Mouse (Mus musculus): ENCODE data around the gene Ctbs. TPM values are rescaled to one million over a fixed set of nuclear protein-coding genes. Genes with fewer than 3 reads are reported as not detected.

Ctbs gene
- total RNA-seq, 4 experiments from 2014 or later = 6.8 to 11.4 (median 9.0) TPM

DNA sequence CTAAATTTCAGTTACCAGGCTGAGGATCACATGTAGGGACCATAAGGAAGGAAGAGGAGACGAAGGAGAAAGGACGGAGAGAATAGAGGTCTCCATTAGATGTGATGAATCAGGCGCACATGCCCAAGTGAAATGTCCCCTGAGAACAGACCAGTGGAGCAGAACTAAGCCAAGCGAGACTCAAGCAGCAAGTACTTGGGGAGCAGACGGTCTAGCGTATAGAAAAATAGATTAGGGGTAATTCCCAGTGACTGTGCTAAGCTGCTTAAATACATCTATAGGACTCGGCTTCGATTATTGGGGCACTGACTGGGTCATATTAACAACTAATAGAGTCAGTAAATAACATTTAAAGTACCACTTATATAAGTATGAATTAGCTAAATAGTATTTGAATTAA lies 45.3 kb downstream of the Ctbs start:
- no peak for DNase-seq (ENCODE audit: low spot score in 2 of 2)

DNA sequence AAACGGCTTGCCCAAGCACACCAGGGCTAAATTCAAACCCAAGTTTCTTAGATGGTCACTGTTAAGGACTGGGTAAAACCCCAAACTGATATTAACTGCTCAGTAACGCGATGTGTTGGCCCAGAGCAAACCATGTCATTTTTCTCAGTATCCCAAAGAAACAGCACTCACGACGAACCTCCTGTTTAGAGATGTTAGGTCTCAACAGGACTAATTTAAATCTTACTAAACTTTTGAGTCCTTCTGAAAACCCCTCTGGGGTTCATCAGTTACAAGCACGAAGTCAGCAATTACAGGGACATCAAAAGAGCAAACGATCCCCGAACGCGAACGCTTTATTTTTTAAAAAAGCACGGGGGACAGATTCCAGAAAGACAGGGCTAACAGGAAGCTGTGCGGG lies 49.4 kb downstream of the Ctbs start:
- no peak for DNase-seq (ENCODE audit: low spot score in 2 of 2)

- DNase-seq (ENCODE audit: low spot score in 2 of 2) = peak; percentile 22 to 34
Observed at GRCm38 (mm10) chr3:146499431-146500002, 49.9 kb downstream of the Ctbs start, which contains the start of the genes Spata1 and Gng5. Gene Spata1, minus strand, starts transcription at chr3:146499753. Gene Gng5, plus strand, starts transcription at chr3:146499807.

DNA sequence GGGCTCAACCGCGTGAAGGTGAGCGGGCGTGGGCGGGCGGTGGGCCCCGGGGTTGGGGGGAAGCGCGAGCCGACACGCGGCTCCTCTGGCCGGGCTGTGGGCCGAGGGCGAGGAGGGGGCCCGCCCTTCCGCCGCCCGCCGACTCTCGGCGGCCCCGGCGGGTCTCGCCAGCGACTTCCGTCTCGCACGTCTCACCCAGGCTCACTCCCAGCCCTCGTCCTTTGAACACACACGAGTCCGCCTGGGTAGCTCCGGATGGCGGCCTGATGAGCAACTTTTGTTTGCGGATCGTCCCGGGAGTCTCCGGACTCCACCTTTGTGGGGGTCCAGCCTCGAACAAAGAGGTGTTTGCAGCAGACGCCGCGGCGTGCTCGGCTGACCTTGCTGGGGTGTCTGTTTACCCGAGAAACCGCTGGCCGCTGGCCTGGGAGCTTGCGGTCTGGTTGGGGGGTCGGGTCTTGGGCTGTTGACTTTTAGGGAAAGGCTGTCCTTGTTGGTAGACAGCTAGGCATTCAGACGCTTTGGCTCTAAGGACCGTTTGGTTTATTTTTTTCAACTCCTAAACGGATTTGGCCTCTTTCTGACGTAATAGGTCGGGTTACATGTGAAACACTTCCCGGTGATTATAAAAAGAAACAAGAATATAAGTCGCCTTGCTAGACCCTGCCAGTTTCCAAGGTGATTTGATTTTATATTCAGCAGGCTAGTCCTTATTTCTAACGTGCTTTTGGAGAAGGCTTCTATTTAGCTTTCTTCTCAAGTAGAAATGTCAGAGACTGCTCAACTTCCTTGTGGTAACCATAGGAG lies 50.6 kb downstream of the Ctbs start:
- peak; percentile 10 to 13 for DNase-seq (ENCODE audit: low spot score in 2 of 2)

DNA sequence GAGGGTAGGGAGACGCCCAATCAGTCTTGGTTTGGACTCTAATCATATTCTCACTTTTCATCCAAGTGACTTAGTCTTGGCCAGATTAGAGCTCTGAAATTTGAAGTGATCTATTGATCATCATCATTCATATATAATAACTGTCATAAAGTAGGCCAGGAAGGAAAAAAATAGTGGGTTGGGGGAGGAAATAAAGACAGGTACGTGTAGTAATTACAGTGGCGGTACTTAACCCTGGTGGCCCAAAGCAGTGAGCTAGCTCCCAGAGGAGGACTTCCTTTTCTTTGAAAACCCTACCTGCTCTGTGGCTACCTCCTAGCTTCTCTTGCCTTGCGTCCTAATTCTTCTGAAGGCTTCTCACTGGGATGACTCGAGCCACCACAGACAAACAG lies 51.2 kb downstream of the Ctbs start:
- DNase-seq (ENCODE audit: low spot score in 2 of 2) = no peak

DNA sequence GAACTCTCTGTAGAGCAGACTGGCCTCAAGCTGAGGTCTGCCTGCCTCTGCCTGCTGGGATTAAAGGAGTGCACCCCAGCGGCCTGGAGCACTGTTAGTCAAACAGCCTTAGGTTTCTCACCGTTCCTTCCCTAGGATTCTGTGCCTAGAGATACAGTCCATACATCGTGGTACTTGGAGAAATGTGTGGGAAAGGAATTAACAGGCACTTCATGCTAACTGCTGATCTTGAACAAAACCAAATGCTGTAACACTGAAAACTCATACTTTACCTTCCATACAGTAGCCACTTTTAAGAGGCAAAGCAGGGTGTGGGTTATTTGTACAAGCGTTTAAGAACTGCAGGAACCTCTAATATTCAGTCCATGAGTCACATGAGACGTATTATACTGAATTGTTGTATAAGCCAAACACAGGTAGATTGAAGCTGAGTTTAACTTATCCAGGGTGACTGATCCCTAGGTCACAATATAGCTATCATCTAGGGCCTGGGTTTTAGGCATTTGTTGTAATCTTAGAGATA lies 52.1 kb downstream of the Ctbs start:
- DNase-seq (ENCODE audit: low spot score in 2 of 2) = no peak

DNA sequence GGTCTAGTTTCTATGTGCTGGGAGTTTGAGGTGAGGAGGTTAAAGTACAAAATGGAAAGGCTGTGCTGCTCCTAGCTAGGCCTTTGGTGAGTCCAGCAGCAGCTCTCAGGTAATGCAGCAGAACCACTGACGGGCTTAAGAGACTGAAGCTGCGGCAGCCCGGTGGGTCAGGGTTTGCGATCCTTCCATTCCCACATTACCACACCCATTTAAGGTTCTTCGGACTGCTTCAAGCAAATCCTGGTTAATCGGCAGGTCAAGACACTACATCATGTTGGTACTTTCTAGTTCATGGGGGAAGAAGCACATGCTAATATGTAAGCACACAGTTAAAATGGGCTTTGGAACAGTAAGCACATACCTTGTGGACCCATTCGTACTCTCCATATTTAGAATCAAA lies 57.1 kb downstream of the Ctbs start:
- DNase-seq (ENCODE audit: low spot score in 2 of 2) = no peak

Other genes with a start within 250 kb of the Ctbs start
- under 1 TPM; 0.16 to 0.55 (median 0.42) TPM for gene Lpar3, start 228.8 kb upstream of the Ctbs start, total RNA-seq (2022)
- gene Ssx2ip, start 45.2 kb upstream of the Ctbs start, total RNA-seq (2022) = 100 to 1,000 TPM in 3 of 4 experiments, 10 to 100 TPM in 1; 98.2 to 108 (median 102) TPM
- gene Spata1, start 50.0 kb downstream of the Ctbs start, total RNA-seq (2022) = 1 to 10 TPM; 2.4 to 4.3 (median 2.6) TPM
- gene Gng5, start 50.0 kb downstream of the Ctbs start, total RNA-seq (2022) = 10 to 100 TPM; 42.1 to 67.4 (median 54.4) TPM
- gene Rpf1, start 71.6 kb downstream of the Ctbs start, total RNA-seq (2022) = 10 to 100 TPM; 17.6 to 18.8 (median 18.3) TPM
- under 1 TPM; 0.13 to 0.89 (median 0.24) TPM for gene Uox, start 120.6 kb downstream of the Ctbs start, total RNA-seq (2022)
- gene Dnase2b, start 165.8 kb downstream of the Ctbs start, total RNA-seq (2022) = not detected
- under 1 TPM in 1 of 4 experiments, not detected in 3; 0.22 TPM for gene 4930503B20Rik, start 201.5 kb downstream of the Ctbs start, total RNA-seq (2022)
- gene Samd13, start 235.8 kb downstream of the Ctbs start, total RNA-seq (2022) = under 1 TPM in 2 of 4 experiments, not detected in 2; 0.45 to 0.63 TPM

Measured in layer of hippocampus, adult 8-10 months (tissue).